Mouse (Mus musculus) midbrain, embryonic 16.5 days (tissue): ENCODE results near the gene Gstz1. TPM values are rescaled to one million over a fixed set of nuclear protein-coding genes. Genes with fewer than 3 reads are reported as not detected.

Experiments used
- ATAC-seq: fragments of 200-750 bp; cut with Nextera tagmentation; 2 replicates; pipeline ENCODE4 v1.8.0; 2017; ENCODE audit warnings: moderate TSS enrichment
- H3K27ac ChIP-seq: fragments of 300-500 bp; sonication (generic); 2 replicates; pipeline ENCODE4 v1.5.1; 2014; ENCODE audit warnings: mild to moderate bottlenecking, low read length, mixed read lengths
- H3K27me3 ChIP-seq: fragments of 300-500 bp; sonication (generic); 2 replicates; pipeline ENCODE4 v1.6.1; 2014; ENCODE audit warnings: low read depth, low read length, mixed read lengths; ENCODE audit not compliant: control insufficient read depth, insufficient read depth
- H3K36me3 ChIP-seq: fragments of 300-500 bp; sonication (generic); 2 replicates; pipeline ENCODE4 v1.6.1; 2014; ENCODE audit warnings: mild to moderate bottlenecking, low read length, moderate library complexity, mixed read lengths; ENCODE audit not compliant: control insufficient read depth, insufficient read depth
- H3K4me1 ChIP-seq: fragments of 300-500 bp; sonication (generic); 2 replicates; pipeline ENCODE4 v1.6.1; 2014; ENCODE audit warnings: mild to moderate bottlenecking, low read length, mixed read lengths; ENCODE audit not compliant: control insufficient read depth, insufficient read depth
- H3K4me2 ChIP-seq: fragments of 300-500 bp; sonication (generic); 2 replicates; pipeline ENCODE4 v1.6.1; 2014; ENCODE audit warnings: mild to moderate bottlenecking, low read length, mixed read lengths
- H3K4me3 ChIP-seq: fragments of 300-500 bp; sonication (generic); 2 replicates; pipeline ENCODE4 v1.5.1; 2014; ENCODE audit warnings: low read depth, mild to moderate bottlenecking, low read length, moderate library complexity, mixed read lengths
- H3K9ac ChIP-seq: fragments of 300-500 bp; sonication (generic); 2 replicates; pipeline ENCODE4 v1.6.1; 2014; ENCODE audit warnings: low read depth, low read length, mixed read lengths
- H3K9me3 ChIP-seq: fragments of 300-500 bp; sonication (generic); replicated peaks from 2 replicates; pipeline ENCODE4 v1.6.1; 2014; ENCODE audit warnings: mild to moderate bottlenecking, low read length, mixed read lengths; ENCODE audit not compliant: control insufficient read depth, poor library complexity, severe bottlenecking
- WGBS: fragments of 180-500 bp; shearing (Covaris S2); extraction: QIAGEN DNeasy Blood & Tissue Kit; methylation state at CpG from one replicate; pipeline ENCODE4 v1.1.7; 2014; 5-methylcytosine and 5-hydroxymethylcytosine counted together
- polyA plus RNA-seq: library from polyadenylated mRNA; unstranded; fragments of >200 nt; fragmentation: Nextera tagmentation; extraction: Ambion mirVana; gene quantifications from 2 replicates; pipeline ENCODE4 v1.2.1, GENCODE M21; 2015

Gene Gstz1
- polyA plus RNA-seq, 1 experiment from 2014 or later: 31.5 TPM

- Histone ChIP-seq H3K4me2 (no peak overlapping the region), H3K27ac (no peak overlapping the region), H3K9me3 (no peaks in the 10 kb centered on the region), H3K9ac (no peak overlapping the region), H3K4me1 (no peaks in the 10 kb centered on the region), H3K4me3 (no peak overlapping the region), H3K27me3 (no peaks in the 10 kb centered on the region), H3K36me3 (no peaks in the 10 kb centered on the region)
- 59% methylated on average over 2 of the region's 2 CpGs for WGBS
- no peak for ATAC-seq
Measured at GRCm38 (mm10) chr12:87212844-87213606, 66.1 kb downstream of the Gstz1 start.

Other genes starting within 250 kb of the Gstz1 start
- 56.6 and 57.8 TPM in 2 replicates for gene Cipc, start 200.1 kb upstream of the Gstz1 start, polyA plus RNA-seq
- 24.4 and 28.1 TPM in 2 replicates for gene Zdhhc22, start 156.7 kb upstream of the Gstz1 start, polyA plus RNA-seq
- gene Tmem63c, start 125.8 kb upstream of the Gstz1 start, polyA plus RNA-seq: 12.9 and 13.7 TPM in 2 replicates
- gene Ngb, start 44.6 kb upstream of the Gstz1 start, polyA plus RNA-seq: 8.5 and 10.8 TPM in 2 replicates
- gene Pomt2, start 803 bp downstream of the Gstz1 start, polyA plus RNA-seq: 15.6 and 16.1 TPM in 2 replicates
- 2.2 and 2.6 TPM in 2 replicates for gene Samd15, start 52.6 kb downstream of the Gstz1 start, polyA plus RNA-seq
- 5.2 and 6.0 TPM in 2 replicates for gene Tmed8, start 53.3 kb downstream of the Gstz1 start, polyA plus RNA-seq
- 0.65 and 1.9 TPM in 2 replicates for gene Noxred1, start 91.6 kb downstream of the Gstz1 start, polyA plus RNA-seq
- 56.2 and 58.2 TPM in 2 replicates for gene Vipas39, start 119.1 kb downstream of the Gstz1 start, polyA plus RNA-seq
- 208 and 217 TPM in 2 replicates for gene Ahsa1, start 119.3 kb downstream of the Gstz1 start, polyA plus RNA-seq
- gene Ism2, start 152.5 kb downstream of the Gstz1 start, polyA plus RNA-seq: 2.1 and 2.2 TPM in 2 replicates
- 72.8 and 75.0 TPM in 2 replicates for gene Sptlc2, start 241.2 kb downstream of the Gstz1 start, polyA plus RNA-seq